Mouse (Mus musculus) cerebellum, postnatal 4 days (tissue): ENCODE measurements at regions not wholly inside any gene's neighbourhood (a gene's known extent, or its start where the extent isn't known, plus 50 kb on each side); places are given as distances from the start of the nearest gene placed in this dataset.
A peak's percentile ranks its signal among the peaks of the same experiment; 100 is the strongest.

Experiments used
- DNase-seq, 2 experiments: peaks; one replicate each; pipeline ENCODE4 v3.0.0; 2022; ENCODE audit warnings: low spot score in 2 of 2, mixed read lengths in 1 of 2

DNA sequence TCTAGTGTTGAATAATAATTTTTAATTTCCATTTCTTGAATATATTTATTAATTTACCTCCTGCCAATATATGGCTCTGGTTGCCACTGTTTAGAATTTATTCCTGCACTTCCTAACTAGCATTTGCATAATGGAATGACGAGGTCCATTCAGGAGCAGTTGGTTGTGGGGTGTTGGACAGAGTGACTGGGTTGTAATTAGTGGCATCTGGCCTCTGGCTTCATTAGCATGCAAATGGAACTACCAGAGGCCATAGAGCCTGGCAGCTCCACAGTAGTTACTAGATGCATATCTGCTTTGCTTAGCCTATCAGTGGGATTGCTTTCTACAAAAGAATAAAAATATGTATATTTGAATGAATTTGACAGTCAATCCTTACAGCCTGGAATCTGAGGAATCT lies 1099.6 kb upstream of the Cdh8 start:
- peak in 1 of 2 experiments; percentile 22 for DNase-seq

- DNase-seq, result peak in 1 of 2 experiments; percentile 2
These were observed 1098.9 kb upstream of the Cdh8 start for GRCm38 (mm10) chr8:100515152-100515551.

- DNase-seq, result no peak
These were observed 1090.2 kb upstream of the Cdh8 start for GRCm38 (mm10) chr8:100506478-100506877.

DNA sequence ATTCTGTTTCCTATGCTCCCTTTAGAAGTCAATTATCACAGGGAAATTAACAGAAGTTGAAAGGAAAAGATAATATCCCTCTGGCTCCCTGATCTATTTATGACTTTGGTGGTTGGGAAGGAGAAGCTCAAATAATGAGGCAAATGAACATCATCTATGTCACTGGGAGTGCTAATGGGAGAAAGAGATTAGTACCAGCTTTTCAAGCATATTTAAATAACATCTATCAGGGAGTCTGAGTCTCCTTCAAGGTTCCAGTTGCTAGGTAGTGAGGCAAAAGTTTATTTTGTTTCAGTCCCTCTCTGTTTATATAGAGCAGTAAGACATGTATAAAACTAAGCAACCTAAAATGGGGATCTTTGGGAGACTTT lies 1084.1 kb upstream of the Cdh8 start:
- no peak for DNase-seq

DNA sequence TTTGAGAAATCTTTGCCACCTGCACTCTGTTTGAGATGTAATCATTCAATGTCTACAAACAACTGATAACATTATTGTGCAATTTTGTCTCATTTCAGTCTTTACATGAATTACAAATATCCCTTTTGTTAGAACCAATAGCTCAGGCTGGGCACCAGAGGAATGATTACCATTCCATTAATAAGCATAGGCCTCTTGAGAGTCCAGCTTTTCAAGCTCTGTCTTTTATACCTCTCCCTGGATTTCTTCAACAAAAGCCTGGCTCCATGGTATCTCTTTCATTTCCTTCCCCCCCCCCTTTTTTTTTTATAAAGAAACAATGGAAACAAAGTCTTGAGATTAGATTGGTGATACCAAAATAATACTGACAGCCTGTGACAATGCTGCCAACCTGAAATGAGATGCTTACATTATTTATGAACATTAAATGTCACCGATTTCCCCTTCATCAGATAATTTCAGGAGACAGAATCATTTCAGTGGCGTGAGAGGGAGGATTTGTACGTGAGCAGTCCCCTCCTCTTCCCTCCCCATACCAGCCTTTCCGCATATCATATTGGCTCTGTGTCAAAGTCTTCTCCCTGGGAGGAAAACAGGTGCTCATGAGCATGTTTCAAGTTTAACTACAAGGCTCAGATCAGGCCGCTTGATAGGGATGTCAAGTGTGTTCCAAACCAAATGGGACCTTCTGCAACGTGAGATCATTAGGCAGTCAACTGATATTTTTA lies 1083.5 kb upstream of the Cdh8 start:
- no peak for DNase-seq

- DNase-seq, result no peak
These were observed 1078.2 kb upstream of the Cdh8 start for GRCm38 (mm10) chr8:100494445-100494844.

- no peak for DNase-seq
These were observed 1059.7 kb upstream of the Cdh8 start for GRCm38 (mm10) chr8:100475950-100476349.

DNA sequence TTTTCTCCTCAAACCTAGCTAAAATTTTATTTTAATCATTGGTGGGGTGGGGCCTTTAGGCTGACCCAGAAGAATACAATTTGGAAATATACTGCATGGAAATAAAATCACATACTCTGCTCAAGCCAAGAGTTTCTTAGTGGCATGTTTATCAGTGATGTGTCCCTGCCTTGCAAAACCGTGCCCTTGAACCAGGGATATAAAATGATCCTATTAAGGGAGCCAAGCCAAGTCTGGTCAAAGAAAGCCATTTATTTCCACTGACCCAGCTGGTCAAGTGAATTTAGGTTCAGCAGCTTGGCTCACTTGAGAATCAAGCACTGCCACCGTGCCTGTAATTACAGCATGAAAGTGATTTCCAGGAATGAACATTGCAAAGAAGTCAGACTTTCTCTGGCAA lies 1035.0 kb upstream of the Cdh8 start:
- DNase-seq, result no peak

DNA sequence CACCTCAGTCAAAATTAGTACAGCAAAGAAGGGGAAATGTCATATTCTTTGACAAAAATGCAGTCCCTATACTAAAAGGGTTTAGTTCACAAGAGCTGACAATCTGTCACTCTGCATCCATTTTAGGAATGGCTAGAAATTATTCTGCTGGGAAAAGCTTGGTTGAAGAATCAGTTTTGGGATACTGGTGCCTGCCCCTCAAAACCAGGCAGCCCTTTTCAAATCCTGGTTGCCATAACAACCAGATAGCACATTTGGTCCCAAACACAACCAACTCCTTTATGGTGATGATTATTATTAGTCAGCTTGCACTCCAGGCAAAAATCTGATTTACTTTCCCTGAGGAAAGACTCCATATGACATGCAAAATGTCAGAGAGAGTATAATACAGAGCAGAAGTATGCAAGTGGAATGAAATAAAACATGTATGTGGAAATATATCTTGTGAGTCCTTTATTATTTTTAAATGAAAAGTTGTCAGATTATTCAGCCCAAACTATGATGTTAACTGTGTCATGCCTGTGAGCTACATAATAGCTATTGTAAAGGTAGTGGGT lies 1034.2 kb upstream of the Cdh8 start:
- no peak for DNase-seq

DNA sequence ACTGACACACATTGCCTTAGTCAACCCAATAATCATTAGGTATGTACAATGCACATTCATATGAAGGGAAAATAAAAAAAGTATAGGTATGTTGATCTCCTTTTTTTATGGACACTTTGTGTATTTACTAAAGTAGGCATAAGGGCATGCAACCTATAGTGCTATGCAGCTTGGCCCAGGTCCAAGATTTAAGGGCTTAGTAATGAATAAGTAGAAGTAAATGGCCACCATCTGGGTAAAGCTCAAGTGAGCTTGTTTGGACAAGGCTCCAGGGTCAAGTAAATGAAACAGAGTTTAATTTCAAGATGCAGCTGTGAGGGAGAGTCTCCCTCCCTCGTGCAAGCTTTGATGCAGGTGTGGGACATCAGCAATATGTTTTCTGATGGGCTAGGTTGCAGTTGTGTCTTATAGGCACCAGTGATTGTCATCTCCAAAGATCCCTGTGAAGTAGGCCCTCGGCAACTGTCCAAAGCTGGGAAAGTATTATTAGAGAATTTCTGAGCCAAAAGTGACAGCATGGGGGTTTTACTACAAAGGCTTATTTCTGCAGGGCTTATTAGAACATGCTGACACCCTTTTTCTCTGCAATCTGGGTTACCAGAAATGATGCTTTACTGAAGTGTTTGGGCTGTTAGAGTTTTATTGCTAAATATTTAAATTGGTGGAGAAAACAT lies 1030.5 kb upstream of the Cdh8 start:
- DNase-seq, result peak in 1 of 2 experiments; percentile 6
